Mouse (Mus musculus) heart, embryonic 13.5 days (tissue): ENCODE results near the gene Krtap4-9. TPM values are rescaled to one million over a fixed set of nuclear protein-coding genes. Genes with fewer than 3 reads are reported as not detected.
"Not testable (repeated sequence)": the region's sequence is repeated elsewhere in the genome, so short reads cannot be mapped to it uniquely, and the experiment has no call there.

Experiments used
- ATAC-seq: fragments of 200-750 bp; cut with Nextera tagmentation; 2 replicates; pipeline ENCODE4 v1.8.0; 2017; ENCODE audit warnings: moderate TSS enrichment; ENCODE audit not compliant: insufficient number of reproducible peaks, low FRiP score, low TSS enrichment; ENCODE audit errors: extremely low read depth
- H3K27ac ChIP-seq: fragments of 300-500 bp; sonication (generic); replicated peaks from 2 replicates; pipeline ENCODE4 v1.5.1; 2015; ENCODE audit warnings: moderate library complexity, mild to moderate bottlenecking, inconsistent platforms
- H3K27me3 ChIP-seq: fragments of 300-500 bp; sonication (generic); replicated peaks from 2 replicates; pipeline ENCODE4 v1.6.1; 2015; ENCODE audit warnings: mild to moderate bottlenecking, inconsistent platforms
- H3K36me3 ChIP-seq: fragments of 300-500 bp; sonication (generic); 2 replicates; pipeline ENCODE4 v1.6.1; 2015; ENCODE audit warnings: mild to moderate bottlenecking, inconsistent platforms
- H3K4me1 ChIP-seq: fragments of 300-500 bp; sonication (generic); 2 replicates; pipeline ENCODE4 v1.6.1; 2015; ENCODE audit warnings: inconsistent platforms
- H3K4me2 ChIP-seq: fragments of 300-500 bp; sonication (generic); 2 replicates; pipeline ENCODE4 v1.6.1; 2015; ENCODE audit warnings: inconsistent platforms, mild to moderate bottlenecking, moderate library complexity
- H3K4me3 ChIP-seq: fragments of 300-500 bp; sonication (generic); 2 replicates; pipeline ENCODE4 v1.5.1; 2015; ENCODE audit warnings: moderate library complexity, mild to moderate bottlenecking, inconsistent platforms
- H3K9ac ChIP-seq: fragments of 300-500 bp; sonication (generic); 2 replicates; pipeline ENCODE4 v1.6.1; 2015; ENCODE audit warnings: inconsistent platforms, mild to moderate bottlenecking, moderate library complexity
- H3K9me3 ChIP-seq: fragments of 300-500 bp; sonication (generic); 2 replicates; pipeline ENCODE4 v1.6.1; 2016; ENCODE audit warnings: inconsistent platforms
- WGBS: fragments of 180-500 bp; shearing (Covaris S2); methylation state at CpG from one replicate; pipeline ENCODE4 v1.1.7; 2015; ENCODE audit warnings: mixed read lengths; 5-methylcytosine and 5-hydroxymethylcytosine counted together
- polyA plus RNA-seq: library from polyadenylated mRNA; unstranded; fragments of >200 nt; fragmentation: Nextera tagmentation; extraction: Ambion mirVana; gene quantifications from 2 replicates; pipeline ENCODE4 v1.2.1, GENCODE M21; 2015

The Krtap4-9 gene
- polyA plus RNA-seq = not detected in 2 replicates

DNA sequence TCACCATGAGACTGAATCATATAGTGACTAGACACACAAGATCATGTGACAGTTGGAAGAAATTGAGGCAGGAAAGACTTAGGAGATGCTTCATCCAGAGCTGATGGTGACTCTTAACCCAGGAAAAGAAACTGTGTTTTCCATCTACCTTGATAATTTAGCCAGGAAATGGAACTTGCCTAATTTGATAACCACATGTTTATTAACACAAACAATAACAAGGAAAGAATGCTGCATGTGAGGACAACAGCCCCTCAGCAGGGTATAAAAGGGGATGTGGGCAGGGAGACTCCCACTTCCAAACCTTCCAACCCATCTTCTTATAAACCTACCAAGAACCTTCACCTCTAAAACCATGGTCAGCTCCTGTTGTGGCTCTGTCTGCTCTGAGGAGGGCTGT, at the start of gene Krtap4-9:
TSS of gene Krtap4-9 (plus strand) at position 301 of the 400 bp plus-strand sequence.
- H3K9ac ChIP-seq, ATAC-seq, H3K4me3 ChIP-seq, H3K27ac ChIP-seq, H3K4me1 ChIP-seq, H3K36me3 ChIP-seq, H3K4me2 ChIP-seq, H3K27me3 ChIP-seq, H3K9me3 ChIP-seq: not testable (repeated sequence)

GRCm38 (mm10) chr11:99743985-99744384, 41.0 kb upstream of the Krtap4-9 start:
- no peaks in the 10 kb centered on the region for H3K36me3 ChIP-seq
- no peak overlapping the region for H3K4me3 ChIP-seq
- H3K4me2 ChIP-seq = no peak overlapping the region
- no peaks in the 10 kb centered on the region for H3K4me1 ChIP-seq
- no peak overlapping the region for H3K27ac ChIP-seq
- no peak for ATAC-seq
- H3K9ac ChIP-seq = no peak overlapping the region
- H3K9me3 ChIP-seq = no peaks in the 10 kb centered on the region
- WGBS = 62% methylated on average over 3 of the region's 3 CpGs
- H3K27me3 ChIP-seq = no peaks in the 10 kb centered on the region

GRCm38 (mm10) chr11:99758877-99759276, 26.1 kb upstream of the Krtap4-9 start:
- no peak overlapping the region for H3K27ac ChIP-seq
- no peaks in the 10 kb centered on the region for H3K4me1 ChIP-seq
- H3K27me3 ChIP-seq = no peaks in the 10 kb centered on the region
- WGBS = 80% methylated on average over 1 of the region's 1 CpGs
- no peak overlapping the region for H3K9ac ChIP-seq
- H3K4me3 ChIP-seq = no peak overlapping the region
- H3K36me3 ChIP-seq = no peaks in the 10 kb centered on the region
- no peak overlapping the region for H3K4me2 ChIP-seq
- ATAC-seq = no peak
- H3K9me3 ChIP-seq = no peaks in the 10 kb centered on the region

DNA sequence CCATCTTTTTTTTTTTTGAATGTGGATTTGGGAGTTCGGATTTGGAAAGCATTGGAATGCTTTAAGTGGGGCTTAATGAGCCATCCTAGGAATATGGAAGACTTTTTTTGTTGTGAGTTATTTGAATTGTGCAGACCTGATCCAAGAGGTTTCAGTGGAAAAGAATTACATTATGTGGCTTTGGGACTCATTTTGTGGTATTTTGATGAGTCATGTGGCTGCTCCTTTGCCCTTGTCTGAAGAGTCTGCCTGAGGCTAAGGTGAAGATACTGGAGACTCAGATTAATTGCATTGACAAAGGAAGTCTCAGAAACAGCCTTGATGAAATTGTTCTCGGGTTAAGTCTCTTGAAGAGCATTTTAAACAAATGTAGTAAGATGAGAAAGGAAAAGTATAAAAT, 16.6 kb upstream of the Krtap4-9 start:
- Histone ChIP-seq H3K27me3 (no peaks in the 10 kb centered on the region), H3K4me1 (no peaks in the 10 kb centered on the region), H3K27ac (no peak overlapping the region), H3K4me3 (no peak overlapping the region), H3K36me3 (no peaks in the 10 kb centered on the region), H3K9ac (no peak overlapping the region), H3K9me3 (no peaks in the 10 kb centered on the region), H3K4me2 (no peak overlapping the region)
- ATAC-seq = no peak
- WGBS = 62% methylated on average over 2 of the region's 2 CpGs

- H3K27ac ChIP-seq, H3K9me3 ChIP-seq, H3K9ac ChIP-seq, H3K4me1 ChIP-seq, H3K27me3 ChIP-seq, H3K4me2 ChIP-seq, ATAC-seq, H3K36me3 ChIP-seq, H3K4me3 ChIP-seq: not testable (repeated sequence)
Measured at GRCm38 (mm10) chr11:99772813-99773212, 12.2 kb upstream of the Krtap4-9 start, which contains the start of gene Gm11595. Gm11595 (minus strand) TSS chr11:99772913.

DNA sequence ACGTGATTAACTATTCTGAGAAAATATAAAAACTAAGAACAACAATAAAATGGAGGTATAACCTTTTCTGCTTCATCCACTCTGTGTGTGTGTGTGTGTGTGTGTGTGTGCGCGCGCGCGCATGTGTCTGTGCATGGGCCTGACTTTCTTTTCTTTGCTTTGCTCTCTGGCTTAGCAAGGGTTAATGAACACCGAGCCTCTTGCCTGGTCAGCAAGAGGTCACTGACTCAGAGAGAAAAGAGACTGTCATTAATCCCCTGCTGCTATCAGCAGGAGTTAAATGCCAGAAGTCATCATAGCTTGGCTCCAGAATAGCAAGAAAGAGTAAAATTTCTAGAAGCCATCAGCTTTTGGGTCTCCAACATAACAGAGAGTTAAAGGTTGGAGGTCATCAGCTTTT, 6.6 kb upstream of the Krtap4-9 start:
- no peak overlapping the region for H3K4me3 ChIP-seq
- peaks cover 4% of the 10 kb centered on the region; the same call in 1 of the 2 replicates for H3K4me1 ChIP-seq
- H3K4me2 ChIP-seq = no peak overlapping the region
- 66% methylated on average over 7 of the region's 7 CpGs for WGBS
- H3K36me3 ChIP-seq = no peaks in the 10 kb centered on the region
- no peaks in the 10 kb centered on the region for H3K9me3 ChIP-seq
- ATAC-seq = no peak
- no peak overlapping the region for H3K9ac ChIP-seq
- no peak overlapping the region for H3K27ac ChIP-seq
- H3K27me3 ChIP-seq = no peaks in the 10 kb centered on the region

DNA sequence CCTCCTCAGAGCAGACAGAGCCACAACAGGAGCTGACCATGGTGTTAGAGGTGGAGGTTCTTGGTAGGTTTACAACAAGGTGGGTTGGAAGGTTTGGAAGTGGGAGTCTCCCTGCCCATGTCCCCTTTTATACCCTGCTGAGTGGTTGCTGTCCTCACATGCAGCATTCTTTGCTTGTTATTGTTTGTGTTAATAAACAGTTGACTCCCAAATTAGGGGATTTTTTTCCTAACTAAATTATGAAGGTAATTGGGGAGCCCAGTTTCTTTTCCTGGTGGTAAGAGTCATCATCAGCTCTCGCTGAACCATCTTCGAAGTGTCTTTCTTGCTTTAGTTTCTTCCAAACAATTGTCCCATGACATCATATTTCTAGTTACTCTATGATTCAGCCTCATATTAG, 4.4 kb upstream of the Krtap4-9 start, which contains the start of gene Krtap4-8:
TSS of gene Krtap4-8 (minus strand) at position 101 of the 400 bp plus-strand sequence.
- no peaks in the 10 kb centered on the region for H3K36me3 ChIP-seq
- ATAC-seq = no peak
- no peak within 1 kb of the TSS for H3K4me3 ChIP-seq
- H3K9me3 ChIP-seq = no peaks in the 10 kb centered on the region
- H3K27ac ChIP-seq = no peak within 1 kb of the TSS
- no peak within 1 kb of the TSS for H3K4me2 ChIP-seq
- no peaks in the 10 kb centered on the region for H3K27me3 ChIP-seq
- no peak within 1 kb of the TSS for H3K9ac ChIP-seq
- WGBS = 90% methylated on average over 2 of the region's 2 CpGs
- H3K4me1 ChIP-seq = peaks cover 4% of the 10 kb centered on the region; the same call in 1 of the 2 replicates

- ATAC-seq = no peak
- Histone ChIP-seq H3K9ac (no peak within 1 kb of the TSS), H3K4me3 (no peak within 1 kb of the TSS), H3K27me3 (0 out of 2 replicates have a peak, but pooled peaks cover 4% of the 10 kb centered on the region), H3K9me3 (no peaks in the 10 kb centered on the region), H3K27ac (no peak within 1 kb of the TSS), H3K4me2 (no peak within 1 kb of the TSS), H3K36me3 (no peaks in the 10 kb centered on the region), H3K4me1 (no peaks in the 10 kb centered on the region)
- 76% methylated on average over 2 of the region's 2 CpGs for WGBS
Measured at GRCm38 (mm10) chr11:99793367-99793766, 8.4 kb downstream of the Krtap4-9 start, which contains the start of gene Gm11596. Gm11596 (minus strand) TSS chr11:99793467.

- not testable (repeated sequence) for H3K36me3 ChIP-seq, ATAC-seq, H3K27ac ChIP-seq, H3K4me2 ChIP-seq, H3K4me3 ChIP-seq, H3K9me3 ChIP-seq, H3K9ac ChIP-seq, H3K4me1 ChIP-seq, H3K27me3 ChIP-seq
- WGBS = no CpG with 5 or more reads among the region's 1 CpGs
Measured at GRCm38 (mm10) chr11:99798832-99799231, 13.8 kb downstream of the Krtap4-9 start, which contains the start of gene Gm11569. Gm11569 (minus strand) TSS chr11:99798932.

DNA sequence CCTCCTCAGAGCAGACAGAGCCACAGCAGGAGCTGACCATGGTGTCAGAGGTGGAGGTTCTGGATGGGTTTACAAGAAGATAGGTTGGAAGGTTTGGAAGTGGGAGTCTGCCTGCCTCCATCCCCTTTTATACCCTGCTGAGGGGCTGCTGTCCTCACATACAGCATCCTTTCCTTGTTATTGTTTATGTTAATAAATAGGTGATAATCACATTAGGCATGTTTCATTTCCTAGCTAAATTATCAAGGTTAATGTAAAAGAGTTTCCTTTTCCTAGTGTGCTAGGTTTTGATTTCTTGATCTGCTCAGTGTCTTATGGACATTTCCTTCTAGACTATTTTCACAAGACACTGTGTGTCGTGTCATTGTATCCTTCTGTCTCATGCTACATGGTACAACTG, 19.3 kb downstream of the Krtap4-9 start, which contains the start of gene Gm11554:
TSS of gene Gm11554 (minus strand) at position 101 of the 400 bp plus-strand sequence.
- H3K27me3 ChIP-seq, H3K4me1 ChIP-seq, H3K9me3 ChIP-seq, ATAC-seq, H3K4me2 ChIP-seq, H3K4me3 ChIP-seq, H3K9ac ChIP-seq, H3K27ac ChIP-seq, H3K36me3 ChIP-seq: not testable (repeated sequence)
- WGBS = no CpG with 5 or more reads among the region's 1 CpGs

- not testable (repeated sequence) for H3K27ac ChIP-seq, H3K4me1 ChIP-seq, H3K27me3 ChIP-seq, H3K9ac ChIP-seq, H3K4me2 ChIP-seq, H3K36me3 ChIP-seq, H3K9me3 ChIP-seq, H3K4me3 ChIP-seq, ATAC-seq
Measured at GRCm38 (mm10) chr11:99809792-99810191, 24.8 kb downstream of the Krtap4-9 start, which contains the start of gene Krtap4-13. Krtap4-13 (minus strand) TSS chr11:99809892.

- not testable (repeated sequence) for ATAC-seq, H3K4me3 ChIP-seq, H3K27ac ChIP-seq, H3K9me3 ChIP-seq, H3K36me3 ChIP-seq, H3K4me2 ChIP-seq, H3K4me1 ChIP-seq, H3K9ac ChIP-seq, H3K27me3 ChIP-seq
- 71% methylated on average over 2 of the region's 2 CpGs for WGBS
Measured at GRCm38 (mm10) chr11:99815566-99815965, 30.6 kb downstream of the Krtap4-9 start, which contains the start of gene Gm11564. Gm11564 (minus strand) TSS chr11:99815666.
